Mouse (Mus musculus) liver, embryonic 14 days (tissue): ENCODE results near the gene Atg4d. TPM values are rescaled to one million over a fixed set of nuclear protein-coding genes. Genes with fewer than 3 reads are reported as not detected.

Source experiments
- polyA plus RNA-seq: library from polyadenylated mRNA; depleted of rRNA; stranded (reverse); fragments of >200 nt; gene quantifications from 2 replicates; pipeline ENCODE4 v1.2.3, GENCODE M21; 2012; rRNA removed

Gene Atg4d
- polyA plus RNA-seq, result 30.6 and 38.4 TPM in 2 replicates

DNA sequence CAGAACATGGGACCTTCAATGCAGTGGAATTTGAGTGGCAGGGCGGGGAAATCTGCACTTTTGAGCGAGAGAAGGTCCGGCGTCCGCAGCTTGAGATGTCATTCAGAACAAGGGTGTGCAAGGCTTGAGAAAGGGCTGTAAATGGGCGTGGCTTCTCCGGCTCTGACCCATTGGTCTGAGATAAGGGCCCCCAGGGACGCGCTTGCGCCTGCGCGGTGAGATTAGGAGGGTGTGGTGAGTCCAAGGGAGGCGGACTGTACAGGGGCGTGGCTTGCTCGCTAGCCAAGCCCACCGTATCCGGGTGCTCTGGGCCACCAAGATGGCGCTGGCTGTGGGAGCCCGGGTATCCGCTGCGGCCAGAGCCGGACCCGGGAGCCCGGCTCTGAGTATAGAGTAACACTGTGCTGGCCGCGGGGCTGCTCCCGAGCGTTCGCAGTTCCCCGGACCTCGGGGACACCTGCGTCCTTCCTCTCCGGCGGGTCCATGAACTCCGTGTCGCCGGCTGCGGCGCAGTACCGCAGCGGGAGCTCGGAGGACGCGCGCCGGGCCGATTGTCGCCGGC lies at the start of gene Atg4d:
TSS of gene Atg4d (plus strand) at position 294 of the 562 bp plus-strand sequence.

GRCm38 (mm10) chr9:21238733-21239464 lies 26.2 kb upstream of the Atg4d start, which contains the start of gene Keap1:
TSS of gene Keap1 (minus strand) at chr9:21239361.

GRCm38 (mm10) chr9:21248326-21248725 lies 16.8 kb upstream of the Atg4d start, which contains the start of gene S1pr5:
TSS of gene S1pr5 (minus strand) at chr9:21248443.

GRCm38 (mm10) chr9:21287571-21288402 lies 22.7 kb downstream of the Atg4d start, which contains the start of gene Kri1:
TSS of gene Kri1 (minus strand) at chr9:21287969.

DNA sequence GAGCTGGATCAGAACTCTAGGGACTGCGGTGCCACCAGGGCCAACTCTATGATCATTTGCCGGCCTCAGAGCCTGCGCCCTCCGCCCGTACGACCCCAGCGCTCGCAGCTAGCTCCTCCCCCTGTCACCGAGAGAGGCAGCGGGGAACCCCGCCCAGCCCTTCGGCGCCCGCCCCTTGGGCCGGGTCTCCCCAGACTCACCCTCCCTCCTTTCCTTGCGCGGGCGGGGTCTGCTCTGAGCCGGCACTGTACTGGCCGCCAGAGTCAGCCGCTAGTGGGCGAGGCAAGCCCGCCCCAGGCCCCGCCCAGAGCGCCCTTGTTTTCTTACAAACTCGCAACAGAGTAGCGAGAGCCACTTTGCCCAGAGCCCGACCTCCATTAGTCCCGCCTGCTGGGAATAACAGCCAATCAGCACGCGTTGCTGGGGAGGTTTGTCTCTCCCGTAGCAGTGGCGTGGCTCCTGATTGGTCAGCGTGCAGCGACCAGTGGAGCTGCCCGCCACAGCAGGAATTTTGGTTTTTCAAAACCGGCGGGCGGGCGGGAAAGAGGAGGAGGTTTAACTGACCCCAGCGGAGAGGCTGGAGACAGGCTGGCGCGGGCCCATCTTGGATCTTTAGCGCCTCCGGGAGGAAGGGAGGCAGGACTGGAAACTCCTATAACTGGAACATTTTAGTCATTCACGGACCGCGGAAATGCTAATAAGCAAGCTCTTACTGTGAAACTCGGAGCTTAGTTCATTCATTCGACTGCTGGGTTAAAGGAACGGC lies 26.1 kb downstream of the Atg4d start, which contains the start of gene Cdkn2d:
TSS of gene Cdkn2d (minus strand) at position 386 of the 766 bp plus-strand sequence.

GRCm38 (mm10) chr9:21312134-21312533 lies 47.0 kb downstream of the Atg4d start, which contains the start of gene Ap1m2:
TSS of gene Ap1m2 (minus strand) at chr9:21312337.

GRCm38 (mm10) chr9:21320619-21321512 lies 55.8 kb downstream of the Atg4d start, which contains the start of gene Slc44a2:
TSS of gene Slc44a2 (plus strand) at chr9:21320698.

Other genes with a start within 250 kb of the Atg4d start
- gene Icam1, start 249.3 kb upstream of the Atg4d start, polyA plus RNA-seq, result 6.7 and 7.2 TPM in 2 replicates
- 55.5 and 64.7 TPM in 2 replicates for gene Icam4, start 235.9 kb upstream of the Atg4d start, polyA plus RNA-seq
- 0.68 and 0.89 TPM in 2 replicates for gene Icam5, start 233.2 kb upstream of the Atg4d start, polyA plus RNA-seq
- 0.27 and 0.32 TPM in 2 replicates for gene Zglp1, start 198.2 kb upstream of the Atg4d start, polyA plus RNA-seq
- 0.67 and 0.93 TPM in 2 replicates for gene Gm49373, start 192.2 kb upstream of the Atg4d start, polyA plus RNA-seq
- 29.7 and 29.8 TPM in 2 replicates for gene Fdx1l, start 191.7 kb upstream of the Atg4d start, polyA plus RNA-seq
- gene Gm38431, start 173.3 kb upstream of the Atg4d start, polyA plus RNA-seq, result 2.7 and 2.9 TPM in 2 replicates
- 17.5 and 22.6 TPM in 2 replicates for gene Raver1, start 173.3 kb upstream of the Atg4d start, polyA plus RNA-seq
- 5.0 and 6.0 TPM in 2 replicates for gene Tyk2, start 134.1 kb upstream of the Atg4d start, polyA plus RNA-seq
- 135 and 139 TPM in 2 replicates for gene Cdc37, start 115.3 kb upstream of the Atg4d start, polyA plus RNA-seq
- gene Pde4a, start 99.6 kb upstream of the Atg4d start, polyA plus RNA-seq, result 0.89 and 1.4 TPM in 2 replicates
- gene Keap1, start 25.9 kb upstream of the Atg4d start, polyA plus RNA-seq, result 12.4 and 14.5 TPM in 2 replicates
- 0.05 and 0.06 TPM in 2 replicates for gene S1pr5, start 16.9 kb upstream of the Atg4d start, polyA plus RNA-seq
- gene Kri1, start 22.7 kb downstream of the Atg4d start, polyA plus RNA-seq, result 20.3 and 23.3 TPM in 2 replicates
- 59.2 and 67.8 TPM in 2 replicates for gene Cdkn2d, start 26.1 kb downstream of the Atg4d start, polyA plus RNA-seq
- 0.08 and 0.14 TPM in 2 replicates for gene Ap1m2, start 47.0 kb downstream of the Atg4d start, polyA plus RNA-seq
- 10.5 TPM in 2 replicates for gene Slc44a2, start 55.4 kb downstream of the Atg4d start, polyA plus RNA-seq
- gene Ilf3, start 102.6 kb downstream of the Atg4d start, polyA plus RNA-seq, result 28.1 and 29.4 TPM in 2 replicates
- gene Qtrt1, start 146.5 kb downstream of the Atg4d start, polyA plus RNA-seq, result 23.1 and 23.5 TPM in 2 replicates
- 30.6 and 33.1 TPM in 2 replicates for gene Dnm2, start 159.6 kb downstream of the Atg4d start, polyA plus RNA-seq
- 16.4 and 18.0 TPM in 2 replicates for gene Tmed1, start 245.0 kb downstream of the Atg4d start, polyA plus RNA-seq